Mouse (Mus musculus) myocyte (in vitro differentiated cells): Measurements from ENCODE around the gene Shd.

Source experiments
- CEBPB ChIP-seq: IDR thresholded peaks from 2 replicates; pipeline ENCODE4 v1.6.1; 2011; ENCODE audit warnings: mild to moderate bottlenecking, moderate library complexity; ENCODE audit not compliant: poor library complexity, insufficient read depth, severe bottlenecking
- E2F4 ChIP-seq: IDR thresholded peaks from one replicate; pipeline ENCODE4 v1.6.1; 2011; ENCODE audit warnings: mild to moderate bottlenecking, control low read depth, moderate library complexity; ENCODE audit not compliant: insufficient read depth
- MAX ChIP-seq: IDR thresholded peaks from one replicate; pipeline ENCODE4 v1.6.1; 2011; ENCODE audit warnings: low read depth, mild to moderate bottlenecking, control low read depth
- MYOD1 ChIP-seq, 3 experiments: IDR thresholded peaks; one replicate each; pipeline ENCODE4 v1.6.1; 2011; ENCODE audit warnings: control low read depth in 2 of 3, low read depth in 2 of 3, mild to moderate bottlenecking in 2 of 3, moderate library complexity in 1 of 3; ENCODE audit not compliant: insufficient read length in 2 of 3, control insufficient read depth in 1 of 3
- MYOG ChIP-seq, 3 experiments: IDR thresholded peaks; one replicate each; pipeline ENCODE4 v1.6.1; 2011; ENCODE audit warnings: control low read depth in 2 of 3, low read depth in 2 of 3, mild to moderate bottlenecking in 2 of 3; ENCODE audit not compliant: insufficient read length in 2 of 3, control insufficient read depth in 1 of 3, insufficient read depth in 1 of 3
- POLR2A ChIP-seq: IDR thresholded peaks from one replicate; pipeline ENCODE4 v1.6.1; 2011; ENCODE audit warnings: low read depth, mild to moderate bottlenecking, control low read depth, moderate library complexity; ENCODE audit not compliant: insufficient read length
- POLR2AphosphoS2 ChIP-seq: IDR thresholded peaks from one replicate; pipeline ENCODE4 v1.6.1; 2011; ENCODE audit warnings: low read depth, control low read depth; ENCODE audit not compliant: insufficient read length
- REST ChIP-seq: IDR thresholded peaks from one replicate; pipeline ENCODE4 v1.6.1; 2011; ENCODE audit warnings: mild to moderate bottlenecking, control low read depth, moderate library complexity; ENCODE audit not compliant: insufficient read depth, insufficient read length
- TCF12 ChIP-seq: IDR thresholded peaks from one replicate; pipeline ENCODE4 v1.6.1; 2011; ENCODE audit warnings: mild to moderate bottlenecking, control low read depth; ENCODE audit not compliant: poor library complexity, insufficient read depth, severe bottlenecking
- TCF3 ChIP-seq: IDR thresholded peaks from one replicate; pipeline ENCODE4 v1.6.1; 2011; ENCODE audit warnings: low read depth, control low read depth; ENCODE audit not compliant: insufficient read length
- USF1 ChIP-seq: IDR thresholded peaks from one replicate; pipeline ENCODE4 v1.6.1; 2011; ENCODE audit warnings: low read depth, mild to moderate bottlenecking, control low read depth, moderate library complexity

DNA sequence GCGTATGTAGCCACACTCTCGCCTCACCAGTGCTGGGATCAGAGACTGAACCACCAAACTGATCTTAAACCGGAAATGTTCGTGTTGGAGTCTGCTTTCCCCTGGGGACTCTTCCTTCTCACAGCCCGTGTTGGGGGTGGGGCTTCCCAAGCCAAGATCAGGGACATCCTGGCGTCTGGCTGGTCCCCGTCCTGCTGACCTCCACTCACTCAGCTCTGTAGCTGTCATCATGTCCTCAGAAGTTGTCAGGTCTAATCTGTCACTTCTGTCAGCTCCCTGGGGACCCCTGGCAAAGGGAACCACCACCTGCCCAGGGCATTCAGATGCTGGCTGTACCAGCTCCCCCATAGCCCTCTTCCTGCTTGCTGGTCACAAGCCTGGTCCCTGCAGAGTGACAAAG lies 2.1 kb upstream of the Shd start:
- no peak for TF ChIP-seq POLR2A
- no peak for TF ChIP-seq POLR2AphosphoS2
- no peak for TF ChIP-seq MAX
- no peak for TF ChIP-seq TCF3
- no peak for TF ChIP-seq E2F4
- no peak for TF ChIP-seq USF1
- TF ChIP-seq TCF12: no peak
- no peak for TF ChIP-seq CEBPB
- TF ChIP-seq REST: no peak
- TF ChIP-seq MYOG (IDR thresholded peaks at IDR 0.05; ENCODE audit: control insufficient read depth in 1 of 3, insufficient read depth in 1 of 3, insufficient read length in 2 of 3, low read depth in 2 of 3): no peak
- no peak for TF ChIP-seq MYOD1 (IDR thresholded peaks at IDR 0.05; ENCODE audit: control insufficient read depth in 1 of 3, insufficient read length in 2 of 3, low read depth in 2 of 3)
